Mouse (Mus musculus): Measurements from ENCODE around the gene Ptchd3.
A peak's percentile ranks its signal among the peaks of the same experiment; 100 is the strongest.

Ptchd3 gene

DNA sequence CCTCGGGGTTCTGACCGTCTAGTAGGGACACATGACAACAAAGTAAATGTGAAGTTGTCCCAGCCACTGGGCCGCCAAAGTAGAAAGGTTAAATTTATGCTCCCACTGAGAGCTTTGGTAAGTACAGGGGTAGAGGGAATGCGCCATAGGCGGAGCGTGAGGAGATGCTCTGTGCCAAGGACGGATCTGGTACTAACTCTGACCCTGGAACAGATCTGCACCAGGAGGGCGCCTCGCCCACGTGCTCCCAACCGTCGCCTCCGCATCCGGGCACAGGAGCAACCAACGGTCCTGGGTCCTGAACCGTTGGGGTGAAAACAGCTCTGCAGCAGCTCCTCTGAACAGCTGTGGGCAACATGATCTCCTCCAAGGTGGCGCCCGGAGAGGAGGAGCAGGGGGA, at the start of gene Ptchd3:
TSS of gene Ptchd3 (plus strand) at position 301 of the 400 bp plus-strand sequence.
- DNase-seq (ENCODE audit: low read depth, low spot score), result no peak

DNA sequence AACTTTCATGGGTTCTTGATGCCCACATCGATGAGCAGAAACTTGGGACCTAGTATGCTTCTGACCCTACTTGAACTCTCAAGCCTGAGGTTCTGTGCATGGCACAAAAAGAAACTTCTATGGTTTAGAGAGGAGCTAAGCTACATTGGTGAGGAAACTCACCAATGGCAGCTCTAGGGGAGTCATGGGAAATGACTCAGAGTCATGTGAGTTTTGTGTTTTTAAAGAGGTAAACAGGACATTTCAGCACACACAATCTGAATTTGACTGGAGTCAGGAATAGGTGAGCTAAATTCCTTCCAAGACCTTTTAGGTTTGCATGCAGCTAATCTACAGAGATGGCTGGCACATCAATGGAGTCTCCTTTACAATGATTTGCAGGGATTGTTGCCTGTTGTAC, 48.2 kb upstream of the Ptchd3 start:
- DNase-seq (ENCODE audit: low read depth, low spot score), result no peak

DNA sequence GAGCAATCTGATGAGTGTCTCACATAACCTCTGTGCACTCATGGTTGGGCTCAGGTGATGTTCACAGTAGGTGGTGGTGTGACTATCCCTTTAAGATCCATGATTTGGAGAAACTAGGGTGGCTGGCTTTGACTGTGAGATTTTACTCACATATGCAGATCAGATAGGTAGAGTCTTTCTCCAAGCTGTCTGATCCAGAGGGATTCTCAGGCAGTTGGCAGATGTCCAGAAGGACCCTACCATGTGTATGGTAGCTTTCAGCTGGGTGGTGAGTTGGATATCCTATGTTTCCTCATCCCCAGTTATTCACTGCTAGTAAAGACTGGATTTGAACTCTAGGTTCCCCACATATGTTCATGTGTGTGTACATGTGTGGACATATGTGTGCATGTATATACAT, 42.6 kb upstream of the Ptchd3 start:
- DNase-seq (ENCODE audit: low read depth, low spot score), result no peak

DNA sequence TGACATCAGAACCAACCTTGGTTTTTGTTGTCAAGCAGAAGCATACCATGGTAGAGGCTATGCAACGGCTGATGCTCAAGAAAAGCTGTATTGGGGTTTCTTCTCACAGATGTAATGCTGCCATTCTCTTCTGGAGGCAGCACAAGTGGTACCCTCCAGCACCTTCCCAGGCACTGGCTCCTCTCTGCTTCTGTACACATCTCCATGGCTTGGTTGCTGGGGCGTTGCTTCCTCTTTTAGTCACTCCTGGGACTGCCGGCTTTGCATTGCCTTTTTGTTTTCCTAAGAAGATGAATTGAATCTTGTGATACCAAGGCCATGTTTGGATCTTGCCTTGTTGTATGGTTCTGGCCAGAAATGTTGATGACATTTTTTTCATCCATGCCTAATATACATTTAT, 40.5 kb upstream of the Ptchd3 start:
- no peak for DNase-seq (ENCODE audit: low read depth, low spot score)

DNA sequence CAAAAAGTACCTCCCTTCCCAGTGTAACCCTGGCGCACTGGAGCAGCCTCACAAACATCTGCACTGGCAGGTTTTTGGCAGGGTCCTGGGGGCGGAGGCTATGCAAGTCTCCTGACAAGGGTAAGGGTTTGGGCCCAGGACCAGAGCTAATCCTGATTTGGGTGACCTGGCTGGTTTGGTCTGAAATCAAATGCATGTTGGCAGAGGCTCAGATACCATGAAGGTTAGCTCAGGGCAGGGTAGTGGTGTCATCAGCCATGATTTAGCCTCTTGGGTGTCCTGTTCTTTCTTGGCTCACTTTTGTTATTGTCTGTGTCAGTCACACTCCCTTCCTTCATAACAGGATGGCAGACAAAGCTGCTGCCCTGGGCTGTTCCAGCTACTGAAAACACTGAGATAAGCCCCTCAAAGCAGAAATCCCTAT, 39.4 kb upstream of the Ptchd3 start:
- no peak for DNase-seq (ENCODE audit: low read depth, low spot score)

DNA sequence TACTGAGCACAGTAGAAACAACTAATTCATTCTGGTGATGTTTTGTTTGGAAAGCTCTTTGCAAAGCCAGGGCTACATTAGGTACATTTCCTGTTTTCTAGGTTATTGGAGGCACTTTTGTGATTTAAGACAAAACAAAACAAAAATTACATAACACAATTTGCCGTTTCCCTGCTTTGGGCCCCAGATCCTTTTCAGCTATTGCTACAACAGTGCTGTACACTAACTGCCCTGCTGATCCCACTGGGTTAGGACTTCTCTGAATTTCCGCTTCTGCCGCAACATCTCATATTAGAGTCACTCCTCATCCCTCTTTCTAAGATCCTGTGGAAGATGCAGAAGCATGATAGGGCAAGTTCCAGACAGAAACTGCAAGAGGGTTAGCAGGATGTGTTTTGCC, 38.6 kb upstream of the Ptchd3 start:
- DNase-seq (ENCODE audit: low read depth, low spot score), result no peak

DNA sequence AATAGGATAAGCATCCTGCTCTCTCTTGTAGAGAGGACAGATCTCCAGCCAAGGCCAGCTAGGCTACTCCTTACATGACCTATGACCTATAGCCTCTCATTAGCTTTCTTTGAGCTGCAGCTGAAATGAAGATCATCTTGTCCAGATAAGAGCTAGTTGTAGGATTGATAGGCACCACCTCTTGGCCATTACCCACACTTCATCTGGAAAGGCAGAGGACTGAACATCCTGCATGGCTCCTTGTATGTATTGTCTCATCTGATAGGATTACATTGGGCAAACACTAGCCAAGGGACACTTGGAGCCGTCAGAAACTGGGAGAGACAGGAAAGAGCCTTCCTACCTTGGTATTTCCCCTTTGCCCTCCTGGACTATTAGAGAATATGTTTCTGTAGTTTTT, 38.1 kb upstream of the Ptchd3 start:
- DNase-seq (ENCODE audit: low read depth, low spot score), result no peak

DNA sequence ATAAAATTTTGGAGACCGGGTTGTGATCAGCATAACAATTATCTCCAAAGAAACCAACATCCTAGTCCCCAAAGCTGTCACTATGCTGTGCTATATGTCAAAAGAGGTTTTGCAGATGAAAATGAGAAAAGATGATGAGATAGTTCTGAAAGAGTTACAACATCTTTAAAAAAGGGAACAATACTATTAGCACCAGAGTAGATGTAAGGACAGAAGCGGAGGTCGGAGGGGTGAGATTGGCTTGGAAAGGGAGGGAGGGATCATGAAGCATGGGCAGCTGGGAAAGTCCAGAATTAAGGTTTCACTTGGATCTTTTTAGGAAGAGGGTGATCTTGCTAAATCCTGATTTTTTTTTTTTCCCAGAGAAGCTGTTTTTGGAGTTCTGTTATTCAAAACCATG, 36.5 kb upstream of the Ptchd3 start:
- DNase-seq (ENCODE audit: low read depth, low spot score), result no peak

DNA sequence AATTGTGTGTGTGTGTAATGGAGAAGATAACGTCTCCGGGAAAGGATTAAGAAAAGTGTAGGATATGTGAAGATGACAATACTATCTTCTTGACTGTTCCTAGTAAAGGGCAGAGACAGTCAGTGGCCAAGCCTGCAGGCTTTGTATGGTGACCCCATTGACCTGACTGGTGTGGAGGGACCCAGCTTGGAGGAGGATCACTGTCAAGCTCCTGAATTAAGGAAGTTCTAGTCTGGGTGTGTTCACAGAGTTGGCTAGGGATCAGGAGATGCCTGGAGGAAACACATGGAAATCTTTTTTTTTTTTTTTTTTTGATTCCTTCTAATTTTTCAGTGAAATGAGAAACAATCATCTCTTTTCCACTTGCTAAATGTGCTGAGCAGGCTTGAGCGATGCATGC, 35.9 kb upstream of the Ptchd3 start:
- no peak for DNase-seq (ENCODE audit: low read depth, low spot score)

DNA sequence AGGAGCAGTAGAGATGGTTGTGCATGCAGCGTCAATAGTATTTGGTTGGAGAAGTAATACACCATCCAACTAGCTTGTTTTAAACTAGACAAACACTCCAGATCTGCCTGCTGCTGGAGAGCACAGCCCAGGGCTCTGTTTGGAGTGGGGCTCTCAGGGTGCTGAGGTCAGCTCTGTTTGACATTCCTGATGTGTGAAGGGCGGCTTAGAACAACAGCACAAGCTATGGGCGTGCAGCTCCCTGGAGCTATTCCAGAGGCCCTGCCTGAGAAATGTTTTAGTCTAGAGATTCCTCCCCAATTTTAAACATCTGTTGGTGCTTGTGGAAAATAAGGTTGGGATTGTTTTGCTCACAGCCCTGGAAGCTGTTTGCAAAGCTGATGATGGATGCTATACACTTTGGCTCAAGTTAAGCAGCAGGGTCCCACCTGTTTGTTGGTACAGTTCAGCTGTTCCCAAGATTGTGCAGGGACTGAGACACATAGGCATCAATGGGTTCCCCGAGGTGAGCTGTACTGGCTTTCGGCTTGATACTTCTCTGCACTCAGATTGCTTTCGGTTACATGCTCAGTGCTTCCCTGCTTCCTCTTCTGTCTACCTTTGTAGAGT, 35.4 kb upstream of the Ptchd3 start:
- no peak for DNase-seq (ENCODE audit: low read depth, low spot score)

DNA sequence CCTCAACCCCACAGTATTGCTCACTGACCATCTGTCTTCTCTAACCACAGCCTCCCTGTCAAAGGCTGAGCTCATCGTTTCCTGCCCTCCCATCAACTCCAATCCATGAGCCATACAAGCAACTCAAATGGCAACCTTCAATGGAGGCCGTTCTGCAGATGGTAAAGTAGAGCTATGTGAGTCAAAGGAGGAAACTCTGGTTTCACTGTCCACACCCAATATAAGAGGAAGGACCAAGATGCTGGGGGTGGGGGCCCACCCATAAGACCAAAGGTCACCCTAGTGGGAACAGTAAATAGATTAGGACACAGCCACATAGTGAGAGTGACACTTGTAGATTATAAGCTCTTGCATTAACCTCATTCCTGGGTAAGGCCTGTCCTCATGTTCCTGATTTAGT, 34.1 kb upstream of the Ptchd3 start:
- DNase-seq (ENCODE audit: low read depth, low spot score), result no peak

DNA sequence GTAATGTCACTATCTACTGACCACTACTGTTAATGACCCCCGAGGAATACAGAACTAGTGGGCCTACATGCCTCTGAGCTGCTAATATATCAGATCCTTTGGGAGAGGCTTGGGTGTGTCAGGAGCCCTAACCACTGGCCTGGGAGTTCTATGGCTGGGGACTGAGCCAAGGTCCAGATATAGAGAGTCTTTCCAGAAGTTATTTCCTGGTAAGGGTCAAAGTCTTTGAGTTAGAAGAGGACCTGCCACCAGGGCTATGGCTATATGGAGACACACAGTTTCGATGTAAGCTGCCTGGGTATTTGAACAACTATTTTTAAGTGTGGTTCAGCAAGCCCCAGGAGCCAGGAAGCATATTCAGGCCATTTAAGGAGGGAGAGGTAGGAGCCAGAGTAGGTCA, 31.5 kb upstream of the Ptchd3 start:
- no peak for DNase-seq (ENCODE audit: low read depth, low spot score)

DNA sequence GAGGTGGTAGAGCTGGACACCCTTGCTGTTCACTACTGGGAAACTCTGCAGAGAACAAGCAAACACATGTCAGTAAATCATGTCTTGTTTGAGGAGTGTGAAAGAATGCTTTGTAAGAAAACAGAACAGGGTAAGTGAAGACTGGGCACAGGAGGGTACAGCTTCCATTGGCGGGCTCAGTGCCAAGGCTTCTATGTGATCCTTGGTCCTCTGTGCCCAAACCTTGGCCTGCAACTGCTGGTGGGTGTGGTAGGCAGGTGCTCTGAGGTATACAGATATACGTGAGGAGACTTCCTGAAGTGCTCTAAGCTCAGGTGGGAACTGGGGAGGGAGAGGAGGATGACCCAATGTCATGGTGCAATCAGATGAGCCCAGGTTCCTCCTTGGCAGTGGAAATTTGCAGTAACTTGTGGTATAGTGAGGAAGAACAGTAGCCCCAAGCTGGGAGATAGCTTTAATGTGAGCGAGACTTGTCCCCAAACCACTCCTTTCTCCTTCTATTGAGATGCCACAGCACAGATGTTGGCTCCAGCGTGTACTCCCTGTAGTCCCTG, 30.2 kb upstream of the Ptchd3 start:
- no peak for DNase-seq (ENCODE audit: low read depth, low spot score)

DNA sequence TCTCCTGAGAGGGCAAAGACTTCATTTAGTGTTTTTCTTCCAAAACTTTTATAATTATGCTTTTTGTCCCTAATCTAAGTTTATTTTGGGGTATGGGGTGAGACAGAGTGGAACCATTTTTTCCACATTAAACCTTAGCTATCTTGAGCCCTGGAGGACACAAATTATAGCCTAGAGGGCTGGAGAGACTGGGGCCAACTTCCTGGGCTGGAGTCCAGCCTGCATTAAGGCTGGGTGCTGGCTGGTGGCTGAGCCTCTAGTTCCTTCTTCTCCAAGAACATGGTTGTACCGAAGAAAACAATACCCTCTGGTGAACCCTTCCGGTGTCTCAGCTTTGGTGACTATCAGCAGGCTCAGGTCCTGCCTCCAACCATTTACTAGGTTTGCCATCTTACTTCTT, 27.3 kb upstream of the Ptchd3 start:
- DNase-seq (ENCODE audit: low read depth, low spot score), result no peak

DNA sequence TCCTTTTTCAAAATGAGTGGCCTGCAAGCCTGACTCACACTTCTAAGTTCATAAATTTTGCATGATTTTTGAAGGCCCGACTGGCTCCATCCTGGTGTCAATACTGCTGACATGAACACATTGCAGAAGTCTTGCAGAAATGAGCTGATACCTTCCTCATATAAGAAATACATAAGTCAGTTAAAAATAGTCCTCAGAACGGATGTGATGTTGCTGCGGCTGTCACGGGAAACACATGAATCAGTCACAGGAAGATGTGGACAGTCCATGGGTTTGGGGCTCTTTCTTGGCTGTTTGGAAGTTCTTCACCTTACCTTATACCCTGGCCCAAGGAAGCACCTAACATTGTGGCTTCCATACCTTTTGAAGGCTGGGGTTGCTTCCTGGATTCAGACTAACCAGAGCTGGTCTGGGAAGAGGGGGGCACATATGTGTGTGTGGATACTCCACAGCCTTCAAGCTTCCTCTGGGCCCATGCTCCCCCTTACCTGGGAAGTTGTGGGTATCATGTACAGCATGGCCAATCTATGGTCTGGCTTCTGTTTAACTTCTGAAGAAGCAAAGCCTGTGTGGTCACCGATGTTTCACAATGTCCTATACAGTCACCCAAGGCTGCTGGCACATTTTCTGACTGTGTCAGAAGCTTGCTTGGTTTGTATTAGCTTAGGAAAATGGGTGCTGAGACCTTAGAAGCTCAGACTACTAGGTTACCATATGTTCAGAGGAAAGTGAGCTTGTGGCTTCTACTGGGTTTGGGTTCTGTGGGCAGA, 25.6 kb upstream of the Ptchd3 start:
- DNase-seq (ENCODE audit: low read depth, low spot score), result no peak

DNA sequence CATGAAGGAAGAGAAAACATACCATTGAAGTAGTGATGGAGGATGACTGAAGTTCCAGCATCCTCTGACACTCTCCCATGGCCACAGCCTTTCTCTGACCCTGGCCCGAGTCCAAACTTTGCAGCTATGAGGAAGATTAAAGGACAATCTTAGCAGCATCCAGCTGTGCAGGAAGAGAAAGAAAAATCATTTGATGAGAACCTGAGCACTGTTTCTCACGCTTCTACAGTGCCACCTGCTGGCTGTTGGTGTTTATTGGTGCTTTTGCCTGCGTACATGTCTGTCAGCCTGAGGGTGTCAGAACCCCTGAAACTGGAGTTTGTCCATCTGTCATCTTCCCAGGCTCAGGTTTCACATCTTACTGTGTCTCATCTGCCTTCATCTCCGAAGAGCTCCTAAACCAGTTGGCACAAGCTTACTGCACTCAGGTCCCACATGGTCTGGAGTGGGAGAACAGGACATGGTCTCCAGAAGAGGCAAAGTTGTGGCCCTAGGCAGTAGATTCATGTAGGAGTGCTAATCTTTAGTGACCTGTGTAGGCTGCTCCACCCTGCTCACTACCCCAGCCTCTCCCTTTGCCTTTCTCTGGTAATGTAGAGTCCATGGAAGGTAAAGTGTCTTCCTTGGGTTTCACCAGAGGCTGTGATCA, 21.7 kb upstream of the Ptchd3 start:
- DNase-seq (ENCODE audit: low read depth, low spot score), result peak; percentile 77

DNA sequence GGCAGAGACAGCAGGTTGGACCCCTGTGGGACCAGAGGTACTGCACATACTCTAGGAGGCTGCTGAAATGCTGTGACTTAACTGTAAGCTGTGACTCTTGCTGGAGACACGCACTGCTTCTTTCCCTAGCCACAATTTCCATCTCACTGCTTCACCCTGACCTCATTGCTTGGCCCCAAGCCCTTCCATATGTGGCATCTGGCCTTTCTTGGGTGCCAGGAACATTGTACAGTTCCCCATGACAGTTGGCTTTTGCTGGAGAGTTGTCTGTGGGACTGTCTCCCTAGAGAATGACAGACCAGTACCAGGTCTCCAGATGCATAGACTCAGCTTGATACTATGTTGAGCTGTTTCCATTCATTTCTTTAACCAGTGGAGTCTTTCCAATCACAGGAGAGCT, 21.2 kb upstream of the Ptchd3 start:
- DNase-seq (ENCODE audit: low read depth, low spot score), result no peak

DNA sequence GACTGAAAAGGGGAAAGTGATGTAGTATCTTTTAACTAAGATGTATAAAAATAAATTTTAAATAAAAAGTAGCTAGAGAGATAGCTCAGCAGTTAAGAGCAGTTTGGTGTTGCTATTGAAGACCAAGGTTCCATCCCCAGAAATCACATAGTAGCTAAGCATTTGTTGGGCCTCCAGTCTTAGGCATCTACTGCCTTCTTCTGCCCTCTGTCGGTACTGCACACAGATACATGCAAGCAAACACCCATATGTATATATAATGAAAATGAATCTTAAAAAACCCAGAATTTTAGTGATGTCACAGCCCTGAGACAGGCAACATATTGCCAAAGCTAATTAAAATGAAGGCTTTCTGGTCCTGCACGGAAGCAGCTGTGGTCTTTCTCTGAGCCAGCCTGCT, 15.9 kb downstream of the Ptchd3 start:
- no peak for DNase-seq (ENCODE audit: low read depth, low spot score)

DNA sequence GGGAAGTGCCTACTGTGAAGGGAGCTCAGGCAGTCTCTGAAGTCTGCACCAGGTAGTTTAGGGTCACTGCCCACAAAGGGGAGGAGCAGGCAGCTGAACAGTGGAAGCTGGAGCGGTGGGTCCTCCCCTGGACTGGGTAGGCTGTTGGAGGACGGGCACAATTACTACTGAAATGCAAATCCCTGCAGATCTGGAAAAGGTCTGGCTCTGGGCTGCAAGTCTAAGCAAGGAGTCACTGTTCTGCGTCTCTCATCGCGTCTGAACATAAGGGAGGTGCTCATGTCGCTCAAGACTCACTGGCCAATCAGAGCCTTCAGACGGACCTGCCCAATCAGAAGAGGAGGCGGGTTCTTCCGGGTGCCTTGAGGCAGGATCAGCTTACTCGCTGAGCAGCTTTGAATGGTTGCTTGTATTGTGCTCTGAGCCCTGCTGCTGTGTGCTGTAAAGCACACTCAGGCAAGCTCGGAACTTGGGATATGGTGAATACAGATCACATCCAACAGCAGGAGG, 17.8 kb downstream of the Ptchd3 start:
- peak; percentile 78 for DNase-seq (ENCODE audit: low read depth, low spot score)

Data from retina, postnatal 7 days (tissue).